Mouse (Mus musculus) bone marrow, adult 2 months (tissue): ENCODE results near the gene Slc45a2.

Source experiments
- CTCF ChIP-seq: fragments of 200-500 bp; IDR thresholded peaks from 2 replicates; pipeline ENCODE4 v1.5.1; 2011; ENCODE audit warnings: low read length, control low read depth; ENCODE audit not compliant: control insufficient read depth, insufficient read depth
- POLR2A ChIP-seq: fragments of 200-500 bp; IDR thresholded peaks from 2 replicates; pipeline ENCODE4 v1.6.1; 2011; ENCODE audit warnings: low read depth, mild to moderate bottlenecking, control low read depth, low read length, borderline replicate concordance; ENCODE audit not compliant: control insufficient read depth

DNA sequence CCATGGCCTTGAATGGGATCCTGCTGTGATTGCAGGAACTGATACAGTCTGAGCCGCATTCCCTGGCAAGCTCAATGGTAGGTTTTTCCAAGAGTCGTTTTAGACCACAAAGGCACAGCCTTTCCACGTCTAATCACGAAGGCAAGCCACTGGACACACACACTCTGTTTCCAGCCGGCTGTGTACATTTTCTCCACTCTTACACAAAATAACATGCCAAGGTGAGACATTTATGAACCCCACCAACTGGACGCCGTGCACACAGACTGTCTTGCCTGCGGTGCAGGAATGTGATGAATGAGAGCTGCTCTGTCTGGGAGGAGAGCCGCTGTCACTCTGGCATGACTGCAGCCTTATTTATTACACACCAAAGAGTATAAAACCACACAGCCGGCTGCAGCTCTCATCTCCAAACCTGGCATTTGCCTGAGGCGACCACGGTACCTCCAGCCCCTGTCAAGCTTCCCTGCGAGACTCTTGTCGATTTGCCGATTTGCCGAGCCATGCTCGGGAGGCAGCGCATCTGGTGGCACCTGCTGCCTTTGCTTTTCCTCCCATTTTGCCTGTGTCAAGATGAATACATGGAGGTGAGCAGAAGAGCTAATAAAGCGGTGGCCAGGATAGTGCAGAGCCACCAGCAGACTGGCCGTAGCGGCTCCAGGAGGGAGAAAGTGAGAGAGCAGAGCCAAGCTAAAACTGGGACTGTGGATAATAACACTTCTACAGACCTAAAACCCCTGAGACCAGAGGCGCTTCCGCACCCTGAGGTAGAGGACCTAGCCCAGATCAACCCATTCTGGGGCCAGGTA, 48.4 kb upstream of the Slc45a2 start, which contains the start of gene C1qtnf3:
- no peak for TF ChIP-seq POLR2A
- TF ChIP-seq CTCF: no peak
